Mouse (Mus musculus) limb, embryonic 10.5 days (tissue): Measurements from ENCODE around the gene Cyp2c23. TPM values are rescaled to one million over a fixed set of nuclear protein-coding genes. Genes with fewer than 3 reads are reported as not detected.

ENCODE experiments used
- DNase-seq: peaks from one replicate; pipeline ENCODE4 v3.0.0-alpha.2; 2017; ENCODE audit warnings: low spot score
- H3K27ac ChIP-seq: fragments of 300-500 bp; sonication (generic); 2 replicates; pipeline ENCODE4 v1.5.1; 2016; ENCODE audit warnings: mild to moderate bottlenecking
- H3K27me3 ChIP-seq: fragments of 300-500 bp; sonication (generic); 2 replicates; pipeline ENCODE4 v1.6.1; 2016; ENCODE audit warnings: low read depth, mild to moderate bottlenecking; ENCODE audit not compliant: poor library complexity, severe bottlenecking
- H3K36me3 ChIP-seq: fragments of 300-500 bp; sonication (generic); 2 replicates; pipeline ENCODE4 v1.6.1; 2016; ENCODE audit warnings: mild to moderate bottlenecking, moderate library complexity
- H3K4me1 ChIP-seq: fragments of 300-500 bp; sonication (generic); 2 replicates; pipeline ENCODE4 v1.6.1; 2016
- H3K4me3 ChIP-seq: fragments of 300-500 bp; sonication (generic); 2 replicates; pipeline ENCODE4 v1.5.1; 2016; ENCODE audit warnings: mild to moderate bottlenecking, moderate library complexity
- H3K9me3 ChIP-seq: fragments of 300-500 bp; sonication (generic); replicated peaks from 2 replicates; pipeline ENCODE4 v1.6.1; 2016; ENCODE audit warnings: mild to moderate bottlenecking
- WGBS: fragments of 180-500 bp; shearing (Covaris S2); methylation state at CpG from one replicate; pipeline ENCODE4 v1.1.7; 2016; 5-methylcytosine and 5-hydroxymethylcytosine counted together
- polyA plus RNA-seq: library from polyadenylated mRNA; unstranded; fragments of >200 nt; fragmentation: Nextera tagmentation; extraction: Ambion mirVana; gene quantifications from 2 replicates; pipeline ENCODE4 v1.2.1, GENCODE M21; 2016

Cyp2c23 gene
- polyA plus RNA-seq, 1 experiment from 2014 or later: not detected

GRCm38 (mm10) chr19:44055173-44055826 is 26.3 kb upstream of the Cyp2c23 start:
- Histone ChIP-seq H3K9me3 (no peaks in the 10 kb centered on the region), H3K27me3 (no peaks in the 10 kb centered on the region), H3K36me3 (peaks cover 40% of the 10 kb centered on the region), H3K4me3 (no peak overlapping the region), H3K27ac (no peak overlapping the region), H3K4me1 (no peaks in the 10 kb centered on the region)
- WGBS: 83% methylated on average over 4 of the region's 4 CpGs
- no peak for DNase-seq

GRCm38 (mm10) chr19:44050388-44050787 is 21.4 kb upstream of the Cyp2c23 start:
- H3K4me3 ChIP-seq: no peak overlapping the region
- H3K36me3 ChIP-seq: peaks cover 22% of the 10 kb centered on the region
- no peaks in the 10 kb centered on the region for H3K27me3 ChIP-seq
- no peaks in the 10 kb centered on the region for H3K9me3 ChIP-seq
- H3K4me1 ChIP-seq: no peaks in the 10 kb centered on the region
- WGBS: 85% methylated on average over 4 of the region's 4 CpGs
- no peak overlapping the region for H3K27ac ChIP-seq
- no peak for DNase-seq

GRCm38 (mm10) chr19:44049282-44049681 is 20.3 kb upstream of the Cyp2c23 start:
- Histone ChIP-seq H3K4me3 (no peak overlapping the region), H3K27me3 (no peaks in the 10 kb centered on the region), H3K4me1 (no peaks in the 10 kb centered on the region), H3K9me3 (no peaks in the 10 kb centered on the region), H3K27ac (no peak overlapping the region), H3K36me3 (peaks cover 23% of the 10 kb centered on the region)
- 72% methylated on average over 3 of the region's 3 CpGs for WGBS
- no peak for DNase-seq

GRCm38 (mm10) chr19:44045847-44046246 is 16.8 kb upstream of the Cyp2c23 start:
- H3K9me3 ChIP-seq: no peaks in the 10 kb centered on the region
- H3K36me3 ChIP-seq: peaks cover 19% of the 10 kb centered on the region
- no peak for DNase-seq
- H3K4me1 ChIP-seq: no peaks in the 10 kb centered on the region
- 93% methylated on average over 3 of the region's 3 CpGs for WGBS
- H3K27ac ChIP-seq: no peak overlapping the region
- H3K27me3 ChIP-seq: no peaks in the 10 kb centered on the region
- no peak overlapping the region for H3K4me3 ChIP-seq

GRCm38 (mm10) chr19:44042121-44042520 is 13.1 kb upstream of the Cyp2c23 start:
- Histone ChIP-seq H3K9me3 (no peaks in the 10 kb centered on the region), H3K27me3 (no peaks in the 10 kb centered on the region), H3K4me1 (no peaks in the 10 kb centered on the region), H3K27ac (no peak overlapping the region), H3K36me3 (peaks cover 46% of the 10 kb centered on the region), H3K4me3 (no peak overlapping the region)
- DNase-seq: no peak
- WGBS: 89% methylated on average over 5 of the region's 5 CpGs

- WGBS: 92% methylated on average over 5 of the region's 5 CpGs
- Histone ChIP-seq H3K9me3 (no peaks in the 10 kb centered on the region), H3K27ac (no peak overlapping the region), H3K27me3 (no peaks in the 10 kb centered on the region), H3K36me3 (peaks cover 30% of the 10 kb centered on the region), H3K4me1 (no peaks in the 10 kb centered on the region), H3K4me3 (no peak overlapping the region)
- no peak for DNase-seq
These were observed 4.4 kb upstream of the Cyp2c23 start for GRCm38 (mm10) chr19:44033396-44033795.

- H3K4me3 ChIP-seq: no peak overlapping the region
- H3K4me1 ChIP-seq: no peaks in the 10 kb centered on the region
- peaks cover 19% of the 10 kb centered on the region for H3K36me3 ChIP-seq
- H3K27ac ChIP-seq: no peak overlapping the region
- no peaks in the 10 kb centered on the region for H3K9me3 ChIP-seq
- DNase-seq: no peak
- WGBS: 94% methylated on average over 11 of the region's 11 CpGs
- no peaks in the 10 kb centered on the region for H3K27me3 ChIP-seq
These were observed 3.2 kb upstream of the Cyp2c23 start for GRCm38 (mm10) chr19:44032046-44032744.

- Histone ChIP-seq H3K9me3 (no peaks in the 10 kb centered on the region), H3K27ac (no peak overlapping the region), H3K4me1 (peaks cover 3% of the 10 kb centered on the region; the same call in 1 of the 2 replicates), H3K27me3 (no peaks in the 10 kb centered on the region), H3K36me3 (no peaks in the 10 kb centered on the region), H3K4me3 (no peak overlapping the region)
- WGBS: 91% methylated on average over 5 of the region's 5 CpGs
- no peak for DNase-seq
These were observed 1.0 kb upstream of the Cyp2c23 start for GRCm38 (mm10) chr19:44030024-44030423.

GRCm38 (mm10) chr19:44026956-44027530 is 2.0 kb downstream of the Cyp2c23 start:
- no peak for DNase-seq
- 58% methylated on average over 8 of the region's 8 CpGs for WGBS
- no peaks in the 10 kb centered on the region for H3K27me3 ChIP-seq
- no peak overlapping the region for H3K27ac ChIP-seq
- H3K4me1 ChIP-seq: peaks cover 3% of the 10 kb centered on the region; the same call in 1 of the 2 replicates
- H3K9me3 ChIP-seq: no peaks in the 10 kb centered on the region
- no peaks in the 10 kb centered on the region for H3K36me3 ChIP-seq
- H3K4me3 ChIP-seq: no peak overlapping the region

- Histone ChIP-seq H3K36me3 (no peaks in the 10 kb centered on the region), H3K4me3 (no peak overlapping the region), H3K4me1 (peaks cover 3% of the 10 kb centered on the region; the same call in 1 of the 2 replicates), H3K27me3 (no peaks in the 10 kb centered on the region), H3K9me3 (no peaks in the 10 kb centered on the region), H3K27ac (no peak overlapping the region)
- no peak for DNase-seq
- WGBS: 92% methylated on average over 13 of the region's 13 CpGs
These were observed 4.0 kb downstream of the Cyp2c23 start for GRCm38 (mm10) chr19:44024921-44025585.

- Histone ChIP-seq H3K4me3 (no peak overlapping the region), H3K4me1 (peaks cover 3% of the 10 kb centered on the region; the same call in 1 of the 2 replicates), H3K27me3 (no peaks in the 10 kb centered on the region), H3K9me3 (no peaks in the 10 kb centered on the region), H3K27ac (no peak overlapping the region), H3K36me3 (no peaks in the 10 kb centered on the region)
- 68% methylated on average over 5 of the region's 5 CpGs for WGBS
- no peak for DNase-seq
These were observed 5.9 kb downstream of the Cyp2c23 start for GRCm38 (mm10) chr19:44023066-44023465.

- H3K4me1 ChIP-seq: peaks cover 6% of the 10 kb centered on the region; the same call in 1 of the 2 replicates
- DNase-seq: no peak
- H3K4me3 ChIP-seq: no peak overlapping the region
- H3K27ac ChIP-seq: no peak overlapping the region
- whole genome bisulfite sequencing: 91% methylated on average over 4 of the region's 4 CpGs
- H3K9me3 ChIP-seq: no peaks in the 10 kb centered on the region
- H3K36me3 ChIP-seq: no peaks in the 10 kb centered on the region
- no peaks in the 10 kb centered on the region for H3K27me3 ChIP-seq
These were observed 7.5 kb downstream of the Cyp2c23 start for GRCm38 (mm10) chr19:44021502-44021901.

- Histone ChIP-seq H3K4me3 (no peak overlapping the region), H3K27ac (no peak overlapping the region), H3K4me1 (peaks cover 6% of the 10 kb centered on the region; the same call in 1 of the 2 replicates), H3K27me3 (no peaks in the 10 kb centered on the region), H3K36me3 (no peaks in the 10 kb centered on the region), H3K9me3 (no peaks in the 10 kb centered on the region)
- WGBS: 65% methylated on average over 7 of the region's 7 CpGs
- DNase-seq: no peak
These were observed 9.3 kb downstream of the Cyp2c23 start for GRCm38 (mm10) chr19:44019739-44020138.
